Comparison of ENCODE assay signal across 29 mouse cellular contexts in the genomic region with DNA sequence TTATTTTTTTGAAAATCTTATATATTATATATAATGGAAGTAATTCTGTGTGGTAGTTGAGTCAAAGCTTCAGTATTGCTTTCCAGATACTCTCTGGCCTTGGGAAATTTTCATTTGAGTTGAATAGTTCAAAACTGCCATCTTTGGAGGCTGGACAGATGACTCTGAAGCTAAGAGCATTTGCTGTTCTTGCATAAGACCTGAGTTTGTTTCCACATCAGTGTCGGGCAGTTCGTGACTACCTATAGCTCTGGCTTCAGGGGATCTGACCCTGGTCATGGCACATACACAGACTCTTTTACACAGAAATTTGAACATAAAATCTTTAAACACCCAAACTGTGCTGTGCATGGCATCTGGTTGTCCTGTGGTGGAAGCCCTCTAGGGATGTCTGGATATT.
"Had no signal": no experiment of that assay in that cellular context is flagged by ENCODE, and none has a peak within 500 bp of the region (broad histone marks: within the 10 kb centered on the region; RNA-seq: fewer than 3 reads in every experiment).

No protein-coding gene starts in this region.

- H3K4me3 ChIP-seq: limb, embryonic 10.5 days; limb, embryonic 12.5 days; limb, embryonic 13.5 days; limb, embryonic 15.5 days; liver, embryonic 13.5 days; liver, embryonic 15.5 days; lung, embryonic 15.5 days; megakaryocyte, embryonic 14.5 days; midbrain, embryonic 10.5 days; midbrain, embryonic 12.5 days; midbrain, embryonic 13.5 days; midbrain, embryonic 15.5 days; myocyte; neural tube, embryonic 12.5 days had no signal

- H3K9ac ChIP-seq: limb, embryonic 12.5 days; limb, embryonic 13.5 days; limb, embryonic 15.5 days; liver, embryonic 13.5 days; liver, embryonic 14.5 days; liver, embryonic 15.5 days; lung, embryonic 14.5 days; lung, embryonic 15.5 days; midbrain, embryonic 12.5 days; midbrain, embryonic 13.5 days; midbrain, embryonic 15.5 days; neural tube, embryonic 12.5 days had no signal

- H3K4me2 ChIP-seq: limb, embryonic 12.5 days; limb, embryonic 13.5 days; limb, embryonic 15.5 days; liver, embryonic 11.5 days; liver, embryonic 13.5 days; liver, embryonic 15.5 days; lung, embryonic 14.5 days; lung, embryonic 15.5 days; midbrain, embryonic 11.5 days; midbrain, embryonic 12.5 days; midbrain, embryonic 13.5 days; midbrain, embryonic 15.5 days; neural tube, embryonic 12.5 days had no signal

- ATAC-seq: lung, postnatal 0 days; midbrain, embryonic 13.5 days; midbrain, embryonic 15.5 days; midbrain, embryonic 16.5 days had no signal

- H3K4me1 ChIP-seq: limb, embryonic 10.5 days; limb, embryonic 12.5 days; limb, embryonic 13.5 days; limb, embryonic 15.5 days; liver, embryonic 13.5 days; liver, embryonic 15.5 days; lung, embryonic 15.5 days; midbrain, embryonic 10.5 days; midbrain, embryonic 12.5 days; midbrain, embryonic 13.5 days; midbrain, embryonic 15.5 days; neural tube, embryonic 12.5 days had no signal

- H3K27ac ChIP-seq: limb, embryonic 10.5 days; limb, embryonic 12.5 days; limb, embryonic 13.5 days; limb, embryonic 15.5 days; liver, embryonic 13.5 days; liver, embryonic 14.5 days; liver, embryonic 15.5 days; lung, embryonic 15.5 days; macrophage; midbrain, embryonic 10.5 days; midbrain, embryonic 12.5 days; midbrain, embryonic 13.5 days; midbrain, embryonic 15.5 days; neural tube, embryonic 12.5 days had no signal

- DNase-seq: left cerebral cortex, postnatal 4 days; liver; liver, embryonic 13.5 days; lung, adult 18-20 months; lung, adult 2 months; lung, embryonic 14.5 days; lung, postnatal 10 days; lung, postnatal 36 days; lung, postnatal 4 days; midbrain, embryonic 14.5 days had no signal

- H3K27me3 ChIP-seq: limb, embryonic 12.5 days; limb, embryonic 13.5 days; limb, embryonic 15.5 days; liver, embryonic 13.5 days; liver, embryonic 15.5 days; lung, embryonic 15.5 days; megakaryocyte, embryonic 14.5 days; midbrain, embryonic 12.5 days; midbrain, embryonic 13.5 days; midbrain, embryonic 15.5 days; neural tube, embryonic 12.5 days had no signal

- H3K9me3 ChIP-seq: limb, embryonic 10.5 days; limb, embryonic 12.5 days; limb, embryonic 13.5 days; limb, embryonic 15.5 days; liver, embryonic 13.5 days; liver, embryonic 15.5 days; lung, embryonic 15.5 days; megakaryocyte, embryonic 14.5 days; midbrain, embryonic 10.5 days; midbrain, embryonic 12.5 days; midbrain, embryonic 13.5 days; midbrain, embryonic 15.5 days; neural tube, embryonic 12.5 days had no signal
